Mouse (Mus musculus): ENCODE measurements around the gene Itga2. TPM values are rescaled to one million over a fixed set of nuclear protein-coding genes. Genes with fewer than 3 reads are reported as not detected.

Gene Itga2
- total and polyA plus RNA-seq, 3 experiments: 0.21 to 1.3 (median 1.3) TPM

DNA sequence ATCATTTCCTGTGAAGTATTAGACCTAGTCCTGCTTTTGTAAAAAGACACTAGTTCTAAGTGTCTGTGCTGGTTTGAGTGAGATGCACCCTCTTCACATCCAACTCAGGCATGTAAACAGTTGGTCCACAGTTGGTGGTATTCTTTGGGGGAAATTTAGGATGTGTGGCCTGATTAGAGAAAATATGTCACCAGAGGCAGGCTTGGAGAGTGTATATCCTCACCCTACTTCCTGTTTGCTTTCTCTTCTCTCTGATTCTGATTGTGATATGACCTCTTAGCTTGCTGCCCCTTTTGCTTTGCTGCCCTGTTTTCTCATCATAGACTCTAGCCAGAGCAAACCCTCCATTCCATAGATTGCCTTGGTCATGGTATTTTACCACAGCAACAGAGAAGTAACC lies 37.2 kb downstream of the Itga2 start:
- Histone ChIP-seq H3K9ac (ENCODE audit: low read depth, low read length) (no peak overlapping the region), H3K79me2 (replicated peaks; ENCODE audit: control insufficient read depth, insufficient read depth, low read length) (no peaks in the 10 kb centered on the region), H3K4me3 (no peak overlapping the region), H3K27ac (no peak overlapping the region), H3K27me3 (ENCODE audit: control insufficient read depth, insufficient read depth, low read length) (no peaks in the 10 kb centered on the region), H3K36me3 (ENCODE audit: control insufficient read depth, insufficient read depth, low read length) (0 out of 2 replicates have a peak, but pooled peaks cover 3% of the 10 kb centered on the region), H3K4me1 (ENCODE audit: control insufficient read depth, insufficient read depth, low read length) (peaks cover 6% of the 10 kb centered on the region)
- no peak for TF ChIP-seq CTCF (IDR thresholded peaks at IDR 0.05)
- no peak for TF ChIP-seq POLR2A (IDR thresholded peaks at IDR 0.05; ENCODE audit: insufficient read depth, low read depth, low read length)
- no peak for TF ChIP-seq EP300 (IDR thresholded peaks at IDR 0.05; ENCODE audit: insufficient read depth, low read depth, low read length)
- DNase-seq: no peak
- intact Hi-C loops (cut with DNase I): loop anchor here (2.0 to 5.0 kb wide), 2 partner anchors 38 to 58 kb away; partner anchors contain the start of gene Itga2

DNA sequence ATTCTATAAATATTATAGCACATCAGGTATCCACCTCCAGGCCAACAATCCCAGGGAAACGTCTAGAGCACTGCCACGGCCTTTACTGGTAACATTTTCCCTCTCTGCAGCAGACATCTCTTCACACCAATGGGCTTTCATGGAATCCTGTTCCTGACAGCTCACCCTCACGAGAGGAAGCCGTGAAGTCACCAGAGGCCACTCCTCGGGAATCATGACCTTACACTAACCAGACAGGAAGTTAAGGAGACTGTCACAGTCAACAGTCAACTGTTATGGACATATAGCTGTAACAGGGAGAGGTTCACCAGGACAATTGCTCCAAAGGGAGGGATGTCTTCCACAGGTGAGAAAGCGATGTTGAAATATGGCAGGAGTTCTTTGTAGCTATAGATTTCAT lies 40.2 kb downstream of the Itga2 start:
- Histone ChIP-seq H3K4me1 (ENCODE audit: control insufficient read depth, insufficient read depth, low read length) (no peaks in the 10 kb centered on the region; the same call in none of the 2 replicates), H3K27me3 (ENCODE audit: control insufficient read depth, insufficient read depth, low read length) (no peaks in the 10 kb centered on the region), H3K36me3 (ENCODE audit: control insufficient read depth, insufficient read depth, low read length) (0 out of 2 replicates have a peak, but pooled peaks cover 2% of the 10 kb centered on the region), H3K4me3 (no peak overlapping the region), H3K27ac (no peak overlapping the region), H3K79me2 (replicated peaks; ENCODE audit: control insufficient read depth, insufficient read depth, low read length) (no peaks in the 10 kb centered on the region), H3K9ac (ENCODE audit: low read depth, low read length) (no peak overlapping the region)
- DNase-seq: no peak
- WGBS: 43% methylated on average over 6 of the region's 6 CpGs
- TF ChIP-seq POLR2A (IDR thresholded peaks at IDR 0.05; ENCODE audit: insufficient read depth, low read depth, low read length): no peak
- TF ChIP-seq CTCF (IDR thresholded peaks at IDR 0.05): no peak
- no peak for TF ChIP-seq EP300 (IDR thresholded peaks at IDR 0.05; ENCODE audit: insufficient read depth, low read depth, low read length)
- intact Hi-C loops (cut with DNase I): loop anchor here (5.0 kb wide), 1 partner anchor 41 kb away; the partner anchor contains the start of gene Itga2

DNA sequence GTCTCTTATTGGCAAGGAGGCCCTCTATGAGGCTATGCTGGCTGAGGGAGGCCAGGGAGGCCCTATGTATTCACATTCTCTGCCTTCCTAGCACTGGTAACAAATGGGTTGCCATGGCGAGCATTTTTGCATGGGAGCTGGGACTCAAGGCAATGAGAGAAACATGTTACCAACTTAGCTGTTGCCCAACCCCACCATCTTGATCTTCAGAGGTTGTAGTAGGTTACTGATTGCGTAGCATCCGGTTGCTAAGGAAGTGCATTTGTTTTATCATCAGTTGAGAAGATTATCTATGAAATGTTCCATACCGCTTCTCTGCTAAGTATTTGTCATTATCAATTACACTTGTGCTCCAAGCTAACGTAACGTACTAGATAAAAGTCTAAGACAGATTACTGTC lies 44.2 kb downstream of the Itga2 start:
- Histone ChIP-seq H3K4me1 (ENCODE audit: control insufficient read depth, insufficient read depth, low read length) (no peaks in the 10 kb centered on the region; the same call in none of the 2 replicates), H3K79me2 (replicated peaks; ENCODE audit: control insufficient read depth, insufficient read depth, low read length) (no peaks in the 10 kb centered on the region), H3K36me3 (ENCODE audit: control insufficient read depth, insufficient read depth, low read length) (0 out of 2 replicates have a peak, but pooled peaks cover 2% of the 10 kb centered on the region), H3K27me3 (ENCODE audit: control insufficient read depth, insufficient read depth, low read length) (no peaks in the 10 kb centered on the region), H3K4me3 (no peak overlapping the region), H3K9ac (ENCODE audit: low read depth, low read length) (no peak overlapping the region), H3K27ac (no peak overlapping the region)
- no peak for DNase-seq
- WGBS: 81% methylated on average over 6 of the region's 6 CpGs
- intact Hi-C loops (cut with DNase I): no loop called here
- TF ChIP-seq POLR2A (IDR thresholded peaks at IDR 0.05; ENCODE audit: insufficient read depth, low read depth, low read length) (no peak), CTCF (IDR thresholded peaks at IDR 0.05) (no peak), EP300 (IDR thresholded peaks at IDR 0.05; ENCODE audit: insufficient read depth, low read depth, low read length) (no peak)

DNA sequence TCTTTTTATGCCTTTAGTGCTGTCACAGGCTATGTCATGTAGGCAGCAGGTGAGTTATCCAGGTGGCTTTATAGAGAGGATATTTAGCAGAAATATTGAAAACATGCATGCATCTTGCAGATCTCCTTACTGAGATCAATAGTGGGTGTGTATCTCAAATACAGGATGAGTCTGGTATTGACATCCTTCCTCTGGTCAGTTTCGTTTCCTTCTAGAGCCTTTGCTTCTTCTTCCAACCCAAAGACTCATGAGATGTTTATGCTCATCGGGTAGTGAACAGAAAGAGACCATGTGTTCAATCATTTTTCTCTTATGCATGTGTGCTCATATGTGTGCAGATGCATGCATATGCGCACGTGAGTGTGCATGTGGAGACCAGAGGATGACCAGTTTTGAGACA lies 44.6 kb downstream of the Itga2 start:
- no peak overlapping the region for H3K9ac ChIP-seq (ENCODE audit: low read depth, low read length)
- WGBS: 80% methylated on average over 4 of the region's 4 CpGs
- TF ChIP-seq POLR2A (IDR thresholded peaks at IDR 0.05; ENCODE audit: insufficient read depth, low read depth, low read length) (no peak), EP300 (IDR thresholded peaks at IDR 0.05; ENCODE audit: insufficient read depth, low read depth, low read length) (no peak), CTCF (IDR thresholded peaks at IDR 0.05) (no peak)
- H3K27ac ChIP-seq: no peak overlapping the region
- no peaks in the 10 kb centered on the region for H3K27me3 ChIP-seq (ENCODE audit: control insufficient read depth, insufficient read depth, low read length)
- intact Hi-C loops (cut with DNase I): no loop called here
- no peak overlapping the region for H3K4me3 ChIP-seq
- H3K79me2 ChIP-seq (replicated peaks; ENCODE audit: control insufficient read depth, insufficient read depth, low read length): no peaks in the 10 kb centered on the region
- H3K36me3 ChIP-seq (ENCODE audit: control insufficient read depth, insufficient read depth, low read length): 0 out of 2 replicates have a peak, but pooled peaks cover 2% of the 10 kb centered on the region
- H3K4me1 ChIP-seq (ENCODE audit: control insufficient read depth, insufficient read depth, low read length): no peaks in the 10 kb centered on the region; the same call in 1 of the 2 replicates
- DNase-seq: no peak

DNA sequence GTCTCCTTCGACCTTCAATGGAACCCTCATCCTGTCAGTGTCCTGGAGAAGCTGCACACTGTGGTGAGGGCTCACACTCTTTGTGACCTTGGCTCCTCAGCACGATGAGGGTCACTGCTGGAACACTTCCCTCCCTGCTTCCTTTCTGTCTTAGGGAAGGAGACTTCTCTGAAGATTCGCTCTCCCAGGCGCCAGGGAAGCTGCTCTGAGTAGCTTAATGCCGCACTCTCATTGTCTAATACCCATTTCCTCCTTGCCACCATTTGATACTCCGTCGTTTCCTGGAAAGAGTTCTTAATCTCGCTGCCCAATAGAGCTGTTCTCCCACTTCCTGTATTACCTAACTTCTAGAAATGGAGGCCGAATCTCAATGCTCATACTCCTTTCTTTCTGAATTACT lies 46.7 kb downstream of the Itga2 start:
- intact Hi-C loops (cut with DNase I): no loop called here
- Histone ChIP-seq H3K27me3 (ENCODE audit: control insufficient read depth, insufficient read depth, low read length) (no peaks in the 10 kb centered on the region), H3K27ac (no peak overlapping the region), H3K9ac (ENCODE audit: low read depth, low read length) (no peak overlapping the region), H3K4me3 (no peak overlapping the region), H3K36me3 (ENCODE audit: control insufficient read depth, insufficient read depth, low read length) (no peaks in the 10 kb centered on the region), H3K4me1 (ENCODE audit: control insufficient read depth, insufficient read depth, low read length) (no peaks in the 10 kb centered on the region), H3K79me2 (replicated peaks; ENCODE audit: control insufficient read depth, insufficient read depth, low read length) (no peaks in the 10 kb centered on the region)
- TF ChIP-seq POLR2A (IDR thresholded peaks at IDR 0.05; ENCODE audit: insufficient read depth, low read depth, low read length): no peak
- no peak for TF ChIP-seq EP300 (IDR thresholded peaks at IDR 0.05; ENCODE audit: insufficient read depth, low read depth, low read length)
- TF ChIP-seq CTCF (IDR thresholded peaks at IDR 0.05): no peak
- 31% methylated on average over 9 of the region's 9 CpGs for WGBS
- DNase-seq: no peak

DNA sequence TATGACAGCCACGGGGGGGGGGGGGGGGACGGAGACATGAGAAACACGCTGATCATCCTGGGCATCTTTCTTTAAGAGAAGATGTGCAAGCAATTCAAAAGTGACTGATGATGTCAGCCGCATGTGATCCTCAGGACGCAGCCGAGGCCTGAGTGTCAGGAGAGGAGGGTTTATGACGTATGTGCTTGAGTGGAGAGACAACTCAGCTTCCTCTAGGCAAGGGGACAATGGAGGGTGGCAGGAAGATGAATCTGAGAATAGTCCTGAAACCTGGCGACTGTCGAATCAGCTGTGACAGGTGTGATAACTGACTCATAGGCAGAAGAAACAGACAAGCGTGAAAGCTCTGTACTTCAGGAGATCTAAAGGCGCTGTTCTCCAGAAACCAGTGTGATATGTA lies 53.2 kb downstream of the Itga2 start:
- no peak for TF ChIP-seq CTCF (IDR thresholded peaks at IDR 0.05)
- no peak for TF ChIP-seq EP300 (IDR thresholded peaks at IDR 0.05; ENCODE audit: insufficient read depth, low read depth, low read length)
- TF ChIP-seq POLR2A (IDR thresholded peaks at IDR 0.05; ENCODE audit: insufficient read depth, low read depth, low read length): no peak
- no peaks in the 10 kb centered on the region for H3K79me2 ChIP-seq (replicated peaks; ENCODE audit: control insufficient read depth, insufficient read depth, low read length)
- H3K9ac ChIP-seq (ENCODE audit: low read depth, low read length): no peak overlapping the region
- H3K4me1 ChIP-seq (ENCODE audit: control insufficient read depth, insufficient read depth, low read length): no peaks in the 10 kb centered on the region
- DNase-seq: no peak
- no peak overlapping the region for H3K4me3 ChIP-seq
- intact Hi-C loops (cut with DNase I): no loop called here
- H3K27ac ChIP-seq: no peak overlapping the region
- no peaks in the 10 kb centered on the region for H3K27me3 ChIP-seq (ENCODE audit: control insufficient read depth, insufficient read depth, low read length)
- no peaks in the 10 kb centered on the region for H3K36me3 ChIP-seq (ENCODE audit: control insufficient read depth, insufficient read depth, low read length)
- WGBS: 70% methylated on average over 11 of the region's 11 CpGs
